Mouse (Mus musculus): ENCODE measurements around the gene Syce2. TPM values are rescaled to one million over a fixed set of nuclear protein-coding genes. Genes with fewer than 3 reads are reported as not detected.

Gene Syce2
- polyA plus RNA-seq, 1 experiment from 2014 or later, result 30.6 TPM

DNA sequence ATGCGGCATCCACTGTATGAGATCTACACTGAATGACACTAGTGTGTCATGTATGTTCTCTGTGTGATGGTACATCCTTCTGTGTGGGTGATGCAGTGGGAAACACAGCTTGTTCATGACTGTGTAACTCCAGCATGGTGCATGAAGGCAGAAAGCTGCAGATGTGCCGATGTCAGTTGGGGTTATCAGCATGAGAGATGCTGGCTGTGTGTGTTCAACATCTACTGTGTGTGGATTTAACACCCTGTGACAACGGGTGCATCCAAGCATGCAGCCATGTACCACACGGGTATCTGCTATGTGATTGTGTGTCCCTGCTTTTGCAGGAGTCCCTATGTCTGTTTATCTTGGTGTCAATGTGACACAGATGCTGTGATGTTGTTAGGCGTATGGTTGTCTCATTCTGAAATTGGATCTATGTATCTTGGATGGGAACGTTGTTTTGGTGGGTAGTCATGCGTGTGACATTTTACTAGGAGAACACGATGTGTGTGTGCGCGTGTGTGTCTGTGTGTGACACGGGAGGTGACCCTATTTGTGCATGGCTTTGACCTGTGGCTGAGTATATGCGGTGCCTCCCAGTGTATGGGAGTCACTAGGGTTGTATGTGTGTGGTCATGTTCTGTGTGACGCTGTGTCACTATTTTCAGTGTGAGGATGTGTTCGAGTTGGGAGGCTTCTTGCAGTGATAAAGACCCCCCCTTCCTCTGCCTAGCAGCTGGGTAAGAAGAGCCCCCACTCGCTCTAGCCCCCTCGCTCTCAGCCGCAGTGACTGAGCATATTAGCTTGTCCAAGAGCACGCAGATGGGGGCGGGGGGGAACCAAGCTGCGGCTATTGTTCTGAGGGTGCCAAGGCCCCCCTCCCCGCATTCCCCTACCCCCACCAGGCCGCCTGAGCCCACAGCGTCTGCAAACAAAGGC, 64.4 kb downstream of the Syce2 start:
- no peak for TF ChIP-seq CTCF (IDR thresholded peaks at IDR 0.05; ENCODE audit: low read depth)
- no peak for TF ChIP-seq EP300 (IDR thresholded peaks at IDR 0.05; ENCODE audit: low read depth)
- ATAC-seq, result no peak
- peak overlapping the region; percentile 70 for H3K4me2 ChIP-seq (ENCODE audit: low read depth, low read length)
- no peak overlapping the region for H3K9ac ChIP-seq (replicated peaks)
- peak overlapping the region; percentile 44 for H3K4me3 ChIP-seq (ENCODE audit: low read depth, low read length)
- no peaks in the 10 kb centered on the region for H3K36me3 ChIP-seq (replicated peaks; ENCODE audit: insufficient read depth, low read length)
- WGBS (ENCODE audit: insufficient replicate concordance), result 25% methylated on average over 23 of the region's 23 CpGs
- no peak overlapping the region for H3K27ac ChIP-seq (ENCODE audit: low read depth)
- H3K27me3 ChIP-seq (ENCODE audit: insufficient read depth, low read length), result peaks cover 54% of the 10 kb centered on the region
- DNase-seq, result no peak
- no peaks in the 10 kb centered on the region for H3K9me3 ChIP-seq (ENCODE audit: low read length)
- H3K4me1 ChIP-seq (ENCODE audit: insufficient read depth), result no peaks in the 10 kb centered on the region; the same call in none of the 2 replicates

DNA sequence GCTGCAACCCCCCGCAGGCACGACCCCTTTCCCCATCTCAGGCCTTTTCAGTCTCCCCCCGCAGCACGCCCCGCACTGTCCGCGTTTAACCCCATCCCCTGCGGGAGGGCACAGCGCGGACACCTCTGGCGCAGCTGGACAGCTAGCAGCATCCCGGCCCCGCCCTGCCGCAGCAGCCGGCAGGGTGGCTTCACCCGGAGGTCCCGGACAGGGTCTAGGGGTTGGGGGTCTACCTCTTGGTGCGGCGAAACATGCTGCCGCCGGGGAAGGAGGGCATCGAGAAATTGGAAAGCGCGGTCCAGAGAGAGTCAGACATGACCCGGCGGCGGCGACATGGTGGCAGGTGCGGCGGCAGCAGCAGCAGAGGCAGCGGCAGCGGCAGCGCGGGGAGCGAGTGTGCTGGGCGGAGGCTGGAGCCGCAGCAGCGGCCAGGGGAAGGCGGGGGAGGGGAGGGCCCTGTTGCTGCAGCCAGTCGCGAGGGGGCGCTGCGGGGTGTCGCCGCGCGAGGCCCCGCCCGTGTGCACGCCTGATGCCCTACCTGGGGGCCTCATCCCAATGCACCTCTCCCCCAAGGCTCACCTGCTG, 65.1 kb downstream of the Syce2 start, which contains the start of gene Mast1:
Gene Mast1 (minus strand): TSS at position 398 of the 585 bp plus-strand sequence.
- H3K9ac ChIP-seq (replicated peaks), result 0 out of 2 replicates have a peak within 1 kb of the TSS, but pooled peaks have one; percentile 16

More for the DNA sequence above, 65.1 kb downstream of the Syce2 start, which contains the start of gene Mast1:
- whole genome bisulfite sequencing (ENCODE audit: insufficient replicate concordance), result 2% methylated on average over 46 of the region's 50 CpGs
- TF ChIP-seq EP300 (IDR thresholded peaks at IDR 0.05; ENCODE audit: low read depth) (no peak), CTCF (IDR thresholded peaks at IDR 0.05; ENCODE audit: low read depth) (peak; percentile 69)
- H3K27me3 ChIP-seq (ENCODE audit: insufficient read depth, low read length), result peaks cover 52% of the 10 kb centered on the region
- H3K4me1 ChIP-seq (ENCODE audit: insufficient read depth), result no peaks in the 10 kb centered on the region; the same call in none of the 2 replicates
- H3K4me3 ChIP-seq (ENCODE audit: low read depth, low read length), result peak within 1 kb of the TSS; percentile 44
- peak; percentile 80 for DNase-seq
- ATAC-seq, result peak; percentile 67
- H3K36me3 ChIP-seq (replicated peaks; ENCODE audit: insufficient read depth, low read length), result no peaks in the 10 kb centered on the region
- no peaks in the 10 kb centered on the region for H3K9me3 ChIP-seq (ENCODE audit: low read length)
- peak within 1 kb of the TSS; percentile 70 for H3K4me2 ChIP-seq (ENCODE audit: low read depth, low read length)
- H3K27ac ChIP-seq (ENCODE audit: low read depth), result no peak within 1 kb of the TSS

Small RNAs within 50 kb of the gene (microRNA-seq; reads per million reads assigned to microRNA genes)
- gene Gm24197, result not detected
- 2.0 reads per million for gene Mir7069

Other genes with a start within 250 kb of the Syce2 start
- gene Ier2, start 209.3 kb upstream of the Syce2 start, polyA plus RNA-seq (2015; fragmentation: Nextera tagmentation; extraction: Ambion mirVana), result 32.3 and 32.9 TPM in 2 replicates
- 21.3 TPM in 2 replicates for gene Trmt1, start 185.8 kb upstream of the Syce2 start, polyA plus RNA-seq (2015; fragmentation: Nextera tagmentation; extraction: Ambion mirVana)
- gene Nacc1, start 184.2 kb upstream of the Syce2 start, polyA plus RNA-seq (2015; fragmentation: Nextera tagmentation; extraction: Ambion mirVana), result 3.3 and 3.6 TPM in 2 replicates
- 24.6 and 25.7 TPM in 2 replicates for gene Lyl1, start 170.7 kb upstream of the Syce2 start, polyA plus RNA-seq (2015; fragmentation: Nextera tagmentation; extraction: Ambion mirVana)
- 4.8 and 6.3 TPM in 2 replicates for gene G430095P16Rik, start 149.1 kb upstream of the Syce2 start, polyA plus RNA-seq (2015; fragmentation: Nextera tagmentation; extraction: Ambion mirVana)
- 4.7 and 5.4 TPM in 2 replicates for gene Nfix, start 71.8 kb upstream of the Syce2 start, polyA plus RNA-seq (2015; fragmentation: Nextera tagmentation; extraction: Ambion mirVana)
- gene Dand5, start 49.3 kb upstream of the Syce2 start, polyA plus RNA-seq (2015; fragmentation: Nextera tagmentation; extraction: Ambion mirVana), result 2.4 and 2.5 TPM in 2 replicates
- 31.9 and 34.9 TPM in 2 replicates for gene Gadd45gip1, start 40.6 kb upstream of the Syce2 start, polyA plus RNA-seq (2015; fragmentation: Nextera tagmentation; extraction: Ambion mirVana)
- gene Rad23a, start 31.4 kb upstream of the Syce2 start, polyA plus RNA-seq (2015; fragmentation: Nextera tagmentation; extraction: Ambion mirVana), result 154 and 164 TPM in 2 replicates
- 331 and 375 TPM in 2 replicates for gene Calr, start 25.2 kb upstream of the Syce2 start, polyA plus RNA-seq (2015; fragmentation: Nextera tagmentation; extraction: Ambion mirVana)
- gene Farsa, start 15.1 kb upstream of the Syce2 start, polyA plus RNA-seq (2015; fragmentation: Nextera tagmentation; extraction: Ambion mirVana), result 30.3 and 33.6 TPM in 2 replicates
- 139 and 141 TPM in 2 replicates for gene Gcdh, start 21.8 kb downstream of the Syce2 start, polyA plus RNA-seq (2015; fragmentation: Nextera tagmentation; extraction: Ambion mirVana)
- gene Klf1, start 29.8 kb downstream of the Syce2 start, polyA plus RNA-seq (2015; fragmentation: Nextera tagmentation; extraction: Ambion mirVana), result 133 and 149 TPM in 2 replicates
- 15.4 and 16.0 TPM in 2 replicates for gene Dnase2a, start 36.4 kb downstream of the Syce2 start, polyA plus RNA-seq (2015; fragmentation: Nextera tagmentation; extraction: Ambion mirVana)
- 0.07 TPM in 1 of 2 replicates, not detected in the other for gene Mast1, start 65.2 kb downstream of the Syce2 start, polyA plus RNA-seq (2015; fragmentation: Nextera tagmentation; extraction: Ambion mirVana)
- gene Rtbdn, start 74.9 kb downstream of the Syce2 start, polyA plus RNA-seq (2015; fragmentation: Nextera tagmentation; extraction: Ambion mirVana), result 0.09 TPM in 1 of 2 replicates, not detected in the other
- gene Gm49661, start 97.3 kb downstream of the Syce2 start, polyA plus RNA-seq (2015; fragmentation: Nextera tagmentation; extraction: Ambion mirVana), result 0.89 TPM in 1 of 2 replicates, not detected in the other
- 780 and 831 TPM in 2 replicates for gene Prdx2, start 97.5 kb downstream of the Syce2 start, polyA plus RNA-seq (2015; fragmentation: Nextera tagmentation; extraction: Ambion mirVana)
- 67.1 and 70.8 TPM in 2 replicates for gene Rnaseh2a, start 97.7 kb downstream of the Syce2 start, polyA plus RNA-seq (2015; fragmentation: Nextera tagmentation; extraction: Ambion mirVana)
- 14.2 and 21.9 TPM in 2 replicates for gene Junb, start 106.6 kb downstream of the Syce2 start, polyA plus RNA-seq (2015; fragmentation: Nextera tagmentation; extraction: Ambion mirVana)
- gene Hook2, start 118.5 kb downstream of the Syce2 start, polyA plus RNA-seq (2015; fragmentation: Nextera tagmentation; extraction: Ambion mirVana), result 12.0 and 12.2 TPM in 2 replicates
- not detected in 2 replicates for gene Best2, start 142.4 kb downstream of the Syce2 start, polyA plus RNA-seq (2015; fragmentation: Nextera tagmentation; extraction: Ambion mirVana)
- gene Asna1, start 153.2 kb downstream of the Syce2 start, polyA plus RNA-seq (2015; fragmentation: Nextera tagmentation; extraction: Ambion mirVana), result 33.2 and 34.4 TPM in 2 replicates
- 63.0 and 73.6 TPM in 2 replicates for gene Trir, start 154.7 kb downstream of the Syce2 start, polyA plus RNA-seq (2015; fragmentation: Nextera tagmentation; extraction: Ambion mirVana)
- 7.6 and 8.2 TPM in 2 replicates for gene Tnpo2, start 164.8 kb downstream of the Syce2 start, polyA plus RNA-seq (2015; fragmentation: Nextera tagmentation; extraction: Ambion mirVana)
- gene Fbxw9, start 187.9 kb downstream of the Syce2 start, polyA plus RNA-seq (2015; fragmentation: Nextera tagmentation; extraction: Ambion mirVana), result 14.4 and 14.9 TPM in 2 replicates
- not detected in 2 replicates for gene Gm5741, start 195.9 kb downstream of the Syce2 start, polyA plus RNA-seq (2015; fragmentation: Nextera tagmentation; extraction: Ambion mirVana)
- 24.8 and 27.7 TPM in 2 replicates for gene Dhps, start 199.6 kb downstream of the Syce2 start, polyA plus RNA-seq (2015; fragmentation: Nextera tagmentation; extraction: Ambion mirVana)
- 63.5 and 66.8 TPM in 2 replicates for gene Wdr83os, start 208.6 kb downstream of the Syce2 start, polyA plus RNA-seq (2015; fragmentation: Nextera tagmentation; extraction: Ambion mirVana)
- 17.6 and 18.4 TPM in 2 replicates for gene Wdr83, start 209.2 kb downstream of the Syce2 start, polyA plus RNA-seq (2015; fragmentation: Nextera tagmentation; extraction: Ambion mirVana)
- gene Man2b1, start 211.2 kb downstream of the Syce2 start, polyA plus RNA-seq (2015; fragmentation: Nextera tagmentation; extraction: Ambion mirVana), result 42.6 and 44.6 TPM in 2 replicates